Mouse (Mus musculus) liver, embryonic 14.5 days (tissue): ENCODE measurements at regions not wholly inside any gene's neighbourhood (a gene's known extent, or its start where the extent isn't known, plus 50 kb on each side); places are given as distances from the start of the nearest gene placed in this dataset.

Experiments
- ATAC-seq: fragments of 200-750 bp; cut with Nextera tagmentation; 2 replicates; pipeline ENCODE4 v1.8.0; 2017; ENCODE audit warnings: moderate number of reproducible peaks, mild to moderate bottlenecking, moderate library complexity; ENCODE audit not compliant: insufficient read depth
- DNase-seq, 3 experiments: peaks; one replicate each; pipeline ENCODE4 v3.0.0-alpha.2; 2012 to 2013; ENCODE audit warnings: low read depth in 3 of 3, low spot score in 3 of 3
- H3K27ac ChIP-seq: fragments of 300-500 bp; sonication (generic); 2 replicates; pipeline ENCODE4 v1.5.1; 2014; ENCODE audit warnings: moderate library complexity, mild to moderate bottlenecking, control low read depth, inconsistent platforms
- H3K27me3 ChIP-seq: fragments of 300-500 bp; sonication (generic); 2 replicates; pipeline ENCODE4 v1.6.1; 2014; ENCODE audit warnings: mild to moderate bottlenecking, low read length, moderate library complexity; ENCODE audit not compliant: control insufficient read depth, insufficient read depth
- H3K36me3 ChIP-seq: fragments of 300-500 bp; sonication (generic); replicated peaks from 2 replicates; pipeline ENCODE4 v1.6.1; 2014; ENCODE audit warnings: low read depth; ENCODE audit not compliant: control insufficient read depth, insufficient read depth
- H3K4me1 ChIP-seq, 2 experiments: fragments of 200-500 bp in 1 of 2; fragments of 300-500 bp in 1 of 2; sonication (generic) in 1 of 2; replicated peaks; 2 replicates each; pipeline ENCODE4 v1.6.1; 2012 to 2014; ENCODE audit warnings: antibody characterized with exemption in 1 of 2, inconsistent platforms in 1 of 2, low read length in 1 of 2; ENCODE audit not compliant: control insufficient read depth in 2 of 2, insufficient read depth in 2 of 2
- H3K4me2 ChIP-seq: fragments of 300-500 bp; sonication (generic); 2 replicates; pipeline ENCODE4 v1.6.1; 2014; ENCODE audit warnings: low read depth, mild to moderate bottlenecking, control low read depth, moderate library complexity
- H3K4me3 ChIP-seq, 2 experiments: fragments of 200-500 bp in 1 of 2; fragments of 300-500 bp in 1 of 2; sonication (generic) in 1 of 2; 2 replicates each; pipeline ENCODE4 v1.5.1; 2012 to 2014; ENCODE audit warnings: low read depth in 2 of 2, low read length in 2 of 2, mild to moderate bottlenecking in 2 of 2, control low read depth in 1 of 2, inconsistent platforms in 1 of 2, moderate library complexity in 1 of 2; ENCODE audit not compliant: insufficient read depth in 1 of 2
- H3K9ac ChIP-seq: fragments of 300-500 bp; sonication (generic); replicated peaks from 2 replicates; pipeline ENCODE4 v1.6.1; 2014; ENCODE audit warnings: mild to moderate bottlenecking, control low read depth, moderate library complexity
- H3K9me3 ChIP-seq: fragments of 300-500 bp; sonication (generic); 2 replicates; pipeline ENCODE4 v1.6.1; 2016; ENCODE audit warnings: low read length, mixed read lengths; ENCODE audit not compliant: control insufficient read depth
- CTCF ChIP-seq: IDR thresholded peaks from 2 replicates; pipeline ENCODE4 v1.5.1; 2016; ENCODE audit warnings: antibody characterized with exemption, low read depth, control low read depth
- EP300 ChIP-seq: IDR thresholded peaks from 2 replicates; pipeline ENCODE4 v1.6.1; 2016; ENCODE audit warnings: antibody characterized with exemption, low read depth
- WGBS: fragments of 180-500 bp; shearing (Covaris S2); extraction: QIAGEN DNeasy Blood & Tissue Kit; methylation state at CpG from one replicate; pipeline ENCODE4 v1.1.7; 2014; ENCODE audit not compliant: insufficient replicate concordance; 5-methylcytosine and 5-hydroxymethylcytosine counted together

DNA sequence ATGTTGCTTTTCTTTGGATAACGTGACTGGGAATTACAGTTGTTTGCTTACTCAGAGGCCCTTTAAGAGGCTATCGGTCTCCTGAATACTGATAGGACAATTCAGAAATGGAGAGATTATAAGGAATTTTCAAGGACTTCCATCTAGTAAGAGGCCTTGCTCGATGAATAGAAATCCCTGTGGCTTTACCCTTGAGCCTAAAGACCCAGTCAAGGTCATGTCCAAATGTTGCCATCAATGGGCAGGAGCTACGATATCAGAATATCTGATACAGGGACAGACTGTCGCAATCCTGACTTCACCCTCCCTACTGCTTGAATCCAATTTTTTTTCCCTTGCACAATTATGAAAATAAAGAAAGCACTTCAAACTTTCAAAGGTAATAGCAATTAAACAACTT is 85.5 kb upstream of the Egflam start:
- no peaks in the 10 kb centered on the region for H3K27me3 ChIP-seq
- H3K9me3 ChIP-seq, result no peaks in the 10 kb centered on the region
- no peak for ATAC-seq
- H3K4me3 ChIP-seq, result no peak overlapping the region
- WGBS, result 55% methylated on average over 5 of the region's 5 CpGs
- no peak overlapping the region for H3K27ac ChIP-seq
- TF ChIP-seq CTCF, result no peak
- H3K9ac ChIP-seq, result no peak overlapping the region
- no peak for DNase-seq
- no peaks in the 10 kb centered on the region for H3K4me1 ChIP-seq
- no peaks in the 10 kb centered on the region for H3K36me3 ChIP-seq
- H3K4me2 ChIP-seq, result no peak overlapping the region

DNA sequence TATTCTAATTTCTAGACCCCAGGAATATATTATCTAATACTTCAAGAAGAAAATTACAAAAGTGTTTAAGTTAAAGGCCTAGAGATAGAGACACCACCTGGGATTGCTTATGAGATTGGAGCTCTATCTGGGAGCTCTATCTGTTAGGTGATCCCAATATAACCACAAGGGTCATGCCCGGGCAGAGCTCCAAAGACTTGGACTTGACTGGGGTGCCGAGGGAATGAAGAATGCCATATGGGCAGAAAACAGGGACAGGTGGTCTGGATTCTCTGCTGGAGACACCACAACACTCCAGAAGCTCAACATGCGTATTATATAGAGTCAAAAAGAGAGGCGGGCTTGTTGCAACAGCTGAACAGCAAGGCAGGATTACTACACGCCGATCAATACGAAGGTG is 92.9 kb upstream of the Egflam start:
- Histone ChIP-seq H3K36me3 (no peaks in the 10 kb centered on the region), H3K9me3 (no peaks in the 10 kb centered on the region), H3K27ac (no peak overlapping the region), H3K9ac (no peak overlapping the region), H3K27me3 (no peaks in the 10 kb centered on the region), H3K4me2 (no peak overlapping the region), H3K4me3 (no peak overlapping the region), H3K4me1 (no peaks in the 10 kb centered on the region)
- TF ChIP-seq EP300 (no peak), CTCF (no peak)
- WGBS, result 76% methylated on average over 7 of the region's 7 CpGs
- no peak for DNase-seq
- no peak for ATAC-seq

DNA sequence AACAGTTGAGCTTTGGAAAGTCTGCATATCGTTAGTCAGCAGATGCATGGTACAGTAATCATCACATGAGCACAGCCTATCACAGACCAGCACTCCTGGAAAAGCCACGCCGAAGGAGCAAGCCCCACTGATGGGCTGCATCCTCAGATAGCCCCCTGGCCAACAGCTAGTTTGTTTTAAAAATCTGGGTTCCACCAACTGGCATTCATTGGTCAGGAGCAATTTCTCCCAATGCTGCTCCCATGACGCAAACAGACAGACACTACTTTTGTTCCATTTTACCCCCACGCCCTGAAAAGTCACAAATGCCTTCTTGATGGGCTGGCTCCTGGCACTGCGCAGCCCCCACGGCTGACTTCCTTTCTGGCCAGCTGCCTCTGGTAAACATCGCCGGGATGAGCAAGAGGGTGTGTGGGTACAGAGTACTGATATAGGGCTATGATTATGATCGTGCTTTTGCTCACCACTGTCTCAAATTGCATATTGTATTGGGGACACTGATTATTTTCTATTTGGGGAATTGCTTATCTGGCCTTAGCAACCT is 95.0 kb upstream of the Egflam start:
- no peak overlapping the region for H3K4me2 ChIP-seq
- no peak overlapping the region for H3K4me3 ChIP-seq

DNA sequence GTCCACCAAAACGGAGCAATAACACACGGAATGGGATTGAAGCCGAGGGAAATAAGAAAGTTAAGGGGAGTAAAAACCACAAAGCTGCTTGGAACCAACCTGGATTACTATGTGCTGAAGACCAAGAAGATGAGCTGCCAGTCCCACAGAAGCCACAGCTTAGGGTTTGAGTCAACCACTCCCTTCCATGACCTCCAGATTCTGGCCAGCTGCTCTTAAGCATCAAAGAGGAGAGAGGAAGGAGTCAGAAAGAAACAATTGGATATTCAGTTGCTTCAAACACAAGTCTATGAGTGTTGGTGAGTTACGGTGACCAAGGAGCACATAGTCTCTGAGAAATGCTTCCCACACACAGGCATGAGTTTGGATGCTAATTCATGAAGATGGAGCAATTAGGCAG is 99.7 kb upstream of the Egflam start:
- 78% methylated on average over 4 of the region's 4 CpGs for whole genome bisulfite sequencing
- H3K27ac ChIP-seq, result no peak overlapping the region
- H3K27me3 ChIP-seq, result no peaks in the 10 kb centered on the region
- DNase-seq (no peak), ATAC-seq (no peak)
- H3K9me3 ChIP-seq, result no peaks in the 10 kb centered on the region
- no peak overlapping the region for H3K4me2 ChIP-seq
- no peak overlapping the region for H3K4me3 ChIP-seq
- no peaks in the 10 kb centered on the region for H3K36me3 ChIP-seq
- no peak overlapping the region for H3K9ac ChIP-seq
- H3K4me1 ChIP-seq, result no peaks in the 10 kb centered on the region
- TF ChIP-seq CTCF (no peak), EP300 (no peak)

More for the DNA sequence above, 95.0 kb upstream of the Egflam start:
- H3K27ac ChIP-seq, result no peak overlapping the region
- TF ChIP-seq EP300 (no peak), CTCF (no peak)
- no peaks in the 10 kb centered on the region for H3K9me3 ChIP-seq
- H3K27me3 ChIP-seq, result no peaks in the 10 kb centered on the region
- DNase-seq, result no peak
- ATAC-seq, result no peak
- H3K36me3 ChIP-seq, result no peaks in the 10 kb centered on the region
- H3K9ac ChIP-seq, result no peak overlapping the region
- no peaks in the 10 kb centered on the region for H3K4me1 ChIP-seq
- WGBS, result 69% methylated on average over 10 of the region's 10 CpGs

DNA sequence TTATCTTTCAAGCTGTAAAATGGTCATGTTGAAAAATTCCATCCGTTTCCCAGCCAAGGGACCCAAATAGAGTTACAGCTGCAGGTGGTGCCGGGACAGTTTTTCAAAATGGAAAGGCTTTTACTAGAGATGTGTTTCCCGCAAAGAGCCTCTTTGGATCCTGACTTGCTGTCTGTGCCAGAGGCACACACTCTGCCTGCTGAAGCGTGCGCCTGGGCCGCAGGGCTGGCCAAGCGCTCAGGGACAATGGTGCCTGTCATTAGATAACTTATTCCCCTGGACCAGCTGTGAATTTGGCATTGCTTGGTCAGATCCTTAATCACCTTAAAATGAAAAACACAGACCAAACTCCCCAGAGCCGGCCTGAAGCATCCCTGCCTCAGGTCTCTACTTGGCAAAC is 110.3 kb upstream of the Egflam start:
- no peaks in the 10 kb centered on the region for H3K27me3 ChIP-seq
- no peaks in the 10 kb centered on the region for H3K4me1 ChIP-seq
- no peaks in the 10 kb centered on the region for H3K9me3 ChIP-seq
- TF ChIP-seq EP300, result no peak
- TF ChIP-seq CTCF, result no peak
- no peak overlapping the region for H3K9ac ChIP-seq
- H3K4me3 ChIP-seq, result no peak overlapping the region
- DNase-seq (no peak), ATAC-seq (no peak)
- WGBS, result 67% methylated on average over 8 of the region's 8 CpGs
- no peaks in the 10 kb centered on the region for H3K36me3 ChIP-seq
- no peak overlapping the region for H3K27ac ChIP-seq
- H3K4me2 ChIP-seq, result no peak overlapping the region

DNA sequence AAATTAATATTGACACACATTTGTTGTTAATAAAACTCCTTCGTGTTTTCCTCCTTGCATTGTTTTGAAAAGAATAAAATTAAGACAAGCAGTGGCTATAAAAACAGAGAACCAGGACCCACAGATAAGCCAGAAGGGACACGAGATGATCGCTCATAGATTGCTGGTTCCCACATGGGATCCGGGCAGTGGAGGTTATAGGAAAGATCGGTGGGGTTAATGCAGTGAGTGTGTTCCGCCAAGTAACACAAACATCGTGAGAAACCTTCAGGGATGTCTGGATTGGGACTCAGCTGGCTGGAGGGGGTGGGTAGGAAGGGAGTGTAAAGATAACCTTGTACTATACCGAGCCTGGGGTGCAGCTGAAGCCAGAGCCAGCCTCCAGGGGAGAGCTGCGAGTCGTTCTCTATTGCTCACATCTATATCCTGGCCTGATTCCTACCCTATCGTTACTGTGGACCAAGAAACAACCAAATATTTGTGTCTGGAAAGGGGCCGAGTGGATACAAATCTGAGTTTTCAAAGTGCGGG is 116.6 kb upstream of the Egflam start:
- DNase-seq, result no peak

More for the DNA sequence above, 116.6 kb upstream of the Egflam start:
- Histone ChIP-seq H3K27me3 (no peaks in the 10 kb centered on the region), H3K9me3 (no peaks in the 10 kb centered on the region), H3K4me1 (no peaks in the 10 kb centered on the region), H3K36me3 (no peaks in the 10 kb centered on the region), H3K4me3 (no peak overlapping the region), H3K27ac (no peak overlapping the region), H3K9ac (no peak overlapping the region), H3K4me2 (no peak overlapping the region)
- ATAC-seq, result no peak
- TF ChIP-seq EP300 (no peak), CTCF (no peak)
- 63% methylated on average over 13 of the region's 13 CpGs for WGBS
